Mouse (Mus musculus) bone marrow, adult 2 months (tissue): ENCODE data around the gene Nmnat2.

Experiments
- CTCF ChIP-seq: fragments of 200-500 bp; IDR thresholded peaks from 2 replicates; pipeline ENCODE4 v1.5.1; 2011; ENCODE audit warnings: low read length, control low read depth; ENCODE audit not compliant: control insufficient read depth, insufficient read depth
- POLR2A ChIP-seq: fragments of 200-500 bp; IDR thresholded peaks from 2 replicates; pipeline ENCODE4 v1.6.1; 2011; ENCODE audit warnings: low read depth, mild to moderate bottlenecking, control low read depth, low read length, borderline replicate concordance; ENCODE audit not compliant: control insufficient read depth

DNA sequence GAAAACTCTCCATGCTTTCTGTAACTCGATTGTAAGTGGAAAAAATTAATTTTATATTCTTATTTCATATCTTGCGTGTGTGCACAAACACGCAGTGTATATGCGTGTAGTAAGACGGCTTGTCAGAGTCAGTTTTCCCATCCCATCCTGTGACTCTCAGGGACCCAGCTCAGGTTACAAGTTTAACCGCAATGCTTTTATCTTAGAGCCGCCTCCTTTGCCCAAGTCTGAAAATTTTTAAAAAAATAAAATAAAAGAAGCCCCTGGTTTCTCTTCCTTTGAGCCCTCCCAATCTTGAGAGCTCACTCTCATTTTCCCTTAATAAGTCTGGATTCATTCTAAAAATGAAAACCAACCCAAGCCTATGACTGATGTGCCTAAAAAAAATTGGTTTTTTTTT lies 98.8 kb downstream of the Nmnat2 start:
- TF ChIP-seq POLR2A (no peak), CTCF (no peak)
